Mouse (Mus musculus): Measurements from ENCODE around the gene Wdfy1.
A peak's percentile ranks its signal among the peaks of the same experiment; 100 is the strongest.

Wdfy1 gene

GRCm38 (mm10) chr1:79775927-79776458 lies at the start of gene Wdfy1, which contains the start of gene Mrpl44:
Wdfy1 (minus strand) TSS chr1:79776143.
Mrpl44 (plus strand) TSS chr1:79776018.
- DNase-seq, result peak; percentile 92

- no peak for DNase-seq
These were observed 48.1 kb upstream of the Wdfy1 start for GRCm38 (mm10) chr1:79823951-79824633.

- DNase-seq, result no peak
These were observed 47.0 kb upstream of the Wdfy1 start for GRCm38 (mm10) chr1:79822806-79823525.

- DNase-seq, result no peak
These were observed 43.4 kb upstream of the Wdfy1 start for GRCm38 (mm10) chr1:79819296-79819879.

GRCm38 (mm10) chr1:79815446-79815845 lies 39.5 kb upstream of the Wdfy1 start:
- DNase-seq, result no peak

- no peak for DNase-seq
These were observed 33.5 kb upstream of the Wdfy1 start for GRCm38 (mm10) chr1:79809447-79809846.

GRCm38 (mm10) chr1:79806865-79807264 lies 30.9 kb upstream of the Wdfy1 start:
- no peak for DNase-seq

- DNase-seq, result no peak
These were observed 27.7 kb upstream of the Wdfy1 start for GRCm38 (mm10) chr1:79803614-79804013.

- no peak for DNase-seq
These were observed 27.0 kb upstream of the Wdfy1 start for GRCm38 (mm10) chr1:79802858-79803427.

- DNase-seq, result no peak
These were observed 21.1 kb upstream of the Wdfy1 start for GRCm38 (mm10) chr1:79797084-79797483.

- DNase-seq, result no peak
These were observed 10.5 kb upstream of the Wdfy1 start for GRCm38 (mm10) chr1:79786267-79786927.

- no peak for DNase-seq
These were observed 6.5 kb upstream of the Wdfy1 start for GRCm38 (mm10) chr1:79782433-79782832.

GRCm38 (mm10) chr1:79778011-79778410 lies 2.1 kb upstream of the Wdfy1 start:
- DNase-seq, result no peak

- no peak for DNase-seq
These were observed 1.7 kb downstream of the Wdfy1 start for GRCm38 (mm10) chr1:79774164-79774780.

GRCm38 (mm10) chr1:79768231-79768630 lies 7.7 kb downstream of the Wdfy1 start:
- no peak for DNase-seq

- no peak for DNase-seq
These were observed 11.5 kb downstream of the Wdfy1 start for GRCm38 (mm10) chr1:79764483-79764882.

GRCm38 (mm10) chr1:79764031-79764430 lies 11.9 kb downstream of the Wdfy1 start:
- no peak for DNase-seq

- DNase-seq, result peak; percentile 60
These were observed 13.4 kb downstream of the Wdfy1 start for GRCm38 (mm10) chr1:79762282-79763250.

- DNase-seq, result no peak
These were observed 14.0 kb downstream of the Wdfy1 start for GRCm38 (mm10) chr1:79761917-79762271.

GRCm38 (mm10) chr1:79761106-79761916 lies 14.6 kb downstream of the Wdfy1 start:
- peak; percentile 83 for DNase-seq

Measured in liver (tissue).